Mouse (Mus musculus): ENCODE data around the gene Cnksr1. TPM values are rescaled to one million over a fixed set of nuclear protein-coding genes. Genes with fewer than 3 reads are reported as not detected.

Cnksr1 gene
- total RNA-seq, 2 experiments from 2014 or later: 0.32 to 0.58 TPM

GRCm38 (mm10) chr4:134183711-134184110 lies 54.5 kb downstream of the Cnksr1 start:
- intact Hi-C loops (cut with DNase I): loop anchor here (10.0 kb wide), 1 partner anchor 291 kb away; no protein-coding TSS in a partner anchor
- DNase-seq (ENCODE audit: extremely low spot score in 1 of 2, low spot score in 2 of 2): no peak
- H3K27ac ChIP-seq: no peak overlapping the region
- TF ChIP-seq CTCF (IDR thresholded peaks at IDR 0.05): no peak
- no peak overlapping the region for H3K4me3 ChIP-seq

DNA sequence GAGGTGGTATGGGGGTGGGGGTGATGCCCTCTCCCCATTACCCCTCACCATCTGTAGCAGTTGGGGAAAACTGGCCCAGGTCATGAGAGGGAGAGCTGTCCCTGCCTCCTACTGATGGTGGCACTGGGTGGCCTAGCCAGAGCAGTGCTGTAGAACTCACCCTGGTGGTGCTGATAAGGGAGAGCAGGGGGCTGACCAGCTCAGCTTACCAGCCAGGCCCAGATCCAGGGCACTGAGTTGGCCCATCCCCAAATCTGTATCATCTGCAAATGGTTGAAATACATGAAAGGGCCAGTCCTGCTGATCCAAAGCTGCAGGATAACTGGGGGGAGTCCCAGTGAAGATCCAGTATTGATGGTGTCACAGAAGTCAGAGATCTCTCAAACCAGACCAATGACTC lies 56.4 kb downstream of the Cnksr1 start:
- Histone ChIP-seq H3K4me3 (no peak overlapping the region), H3K27ac (no peak overlapping the region)
- intact Hi-C loops (cut with DNase I): loop anchor here (10.0 kb wide), 1 partner anchor 293 kb away; no protein-coding TSS in a partner anchor
- TF ChIP-seq CTCF (IDR thresholded peaks at IDR 0.05): no peak
- DNase-seq (ENCODE audit: extremely low spot score in 1 of 2, low spot score in 2 of 2): no peak

GRCm38 (mm10) chr4:134181112-134181511 lies 57.1 kb downstream of the Cnksr1 start:
- intact Hi-C loops (cut with DNase I): loop anchor here (10.0 kb wide), 1 partner anchor 294 kb away; no protein-coding TSS in a partner anchor
- DNase-seq (ENCODE audit: extremely low spot score in 1 of 2, low spot score in 2 of 2): no peak
- Histone ChIP-seq H3K4me3 (no peak overlapping the region), H3K27ac (no peak overlapping the region)
- no peak for TF ChIP-seq CTCF (IDR thresholded peaks at IDR 0.05)

Other genes starting within 250 kb of the Cnksr1 start
- 10 to 100 TPM; 61.4 to 62.2 TPM for gene Dhdds, start 237.5 kb downstream of the Cnksr1 start, total RNA-seq (2021)
- gene Lin28a, start 219.6 kb downstream of the Cnksr1 start, total RNA-seq (2021): not detected
- not detected for gene Zfp683, start 184.6 kb downstream of the Cnksr1 start, total RNA-seq (2021)
- 1 to 10 TPM; 2.3 to 2.4 TPM for gene Crybg2, start 177.6 kb downstream of the Cnksr1 start, total RNA-seq (2021)
- 1 to 10 TPM; 2.6 to 3.3 TPM for gene Cd52, start 143.3 kb downstream of the Cnksr1 start, total RNA-seq (2021)
- 10 to 100 TPM; 39.7 to 47.1 TPM for gene Ubxn11, start 135.8 kb downstream of the Cnksr1 start, total RNA-seq (2021)
- 100 to 1,000 TPM; 185 to 191 TPM for gene Sh3bgrl3, start 109.6 kb downstream of the Cnksr1 start, total RNA-seq (2021)
- 10 to 100 TPM; 14.9 to 16.5 TPM for gene Cep85, start 51.3 kb downstream of the Cnksr1 start, total RNA-seq (2021)
- gene Gm7534, start 35.4 kb downstream of the Cnksr1 start, total RNA-seq (2021): not detected
- gene Catsper4, start 11.0 kb downstream of the Cnksr1 start, total RNA-seq (2021): not detected
- not detected for gene E130218I03Rik, start 5.3 kb upstream of the Cnksr1 start, total RNA-seq (2021)
- gene Zfp593, start 7.2 kb upstream of the Cnksr1 start, total RNA-seq (2021): 10 to 100 TPM; 11.6 to 12.9 TPM
- not detected for gene Gm30191, start 8.5 kb upstream of the Cnksr1 start, total RNA-seq (2021)
- gene Grrp1, start 15.7 kb upstream of the Cnksr1 start, total RNA-seq (2021): 1 to 10 TPM; 3.0 to 3.6 TPM
- 10 to 100 TPM; 17.5 to 20.4 TPM for gene Pdik1l, start 49.5 kb upstream of the Cnksr1 start, total RNA-seq (2021)
- under 1 TPM; 0.21 to 0.25 TPM for gene Trim63, start 76.7 kb upstream of the Cnksr1 start, total RNA-seq (2021)
- not detected for gene Slc30a2, start 104.8 kb upstream of the Cnksr1 start, total RNA-seq (2021)
- gene Extl1, start 145.5 kb upstream of the Cnksr1 start, total RNA-seq (2021): 10 to 100 TPM; 46.7 to 48.9 TPM
- 1 to 10 TPM; 6.5 to 6.9 TPM for gene Pafah2, start 157.9 kb upstream of the Cnksr1 start, total RNA-seq (2021)
- gene Stmn1, start 229.9 kb upstream of the Cnksr1 start, total RNA-seq (2021): 1,000 to 10,000 TPM in 1 of 2 experiments, 100 to 1,000 TPM in 1; 990 to 1,034 TPM